Mouse (Mus musculus) kidney, adult 2 months (tissue): ENCODE data around the gene Tut1. TPM values are rescaled to one million over a fixed set of nuclear protein-coding genes. Genes with fewer than 3 reads are reported as not detected.

Source experiments
- DNase-seq: peaks from one replicate; pipeline ENCODE4 v3.0.0; 2021
- H3K27ac ChIP-seq: fragments of 200-500 bp; 2 replicates; pipeline ENCODE4 v1.5.1; 2012; ENCODE audit warnings: low read depth, low read length, control low read depth, inconsistent platforms; ENCODE audit not compliant: insufficient read depth
- H3K27me3 ChIP-seq: fragments of 200-500 bp; replicated peaks from 2 replicates; pipeline ENCODE4 v1.6.1; 2012; ENCODE audit warnings: mild to moderate bottlenecking, moderate library complexity, low read length, inconsistent platforms; ENCODE audit not compliant: control insufficient read depth, insufficient read depth
- H3K36me3 ChIP-seq: fragments of 200-500 bp; 2 replicates; pipeline ENCODE4 v1.6.1; 2012; ENCODE audit warnings: mild to moderate bottlenecking, moderate library complexity, low read length, inconsistent platforms; ENCODE audit not compliant: control insufficient read depth, insufficient read depth
- H3K4me1 ChIP-seq: fragments of 200-500 bp; 2 replicates; pipeline ENCODE4 v1.6.1; 2011; ENCODE audit warnings: low read length; ENCODE audit not compliant: control insufficient read depth, insufficient read depth
- H3K4me3 ChIP-seq: fragments of 200-500 bp; 2 replicates; pipeline ENCODE4 v1.5.1; 2011; ENCODE audit warnings: mild to moderate bottlenecking, low read depth, low read length, control low read depth; ENCODE audit not compliant: insufficient read depth
- CTCF ChIP-seq: fragments of 200-500 bp; conservative IDR thresholded peaks from 2 replicates; pipeline ENCODE4 v1.5.1; 2011; ENCODE audit warnings: low read depth, mild to moderate bottlenecking, control low read depth, low read length, moderate library complexity, mixed read lengths; ENCODE audit not compliant: insufficient read depth, insufficient read length
- POLR2A ChIP-seq: fragments of 200-500 bp; IDR thresholded peaks from one replicate; pipeline ENCODE4 v1.6.1; 2011; ENCODE audit warnings: low read depth, low read length, control low read depth
- WGBS: fragments of 180-500 bp; shearing (Covaris S2); methylation state at CpG from one replicate; pipeline ENCODE4 v1.1.7; 2018; 5-methylcytosine and 5-hydroxymethylcytosine counted together
- polyA plus RNA-seq: library from polyadenylated mRNA; depleted of rRNA; stranded (reverse); fragments of >200 nt; gene quantifications from 2 replicates; pipeline ENCODE4 v1.2.3, GENCODE M21; 2012

Gene Tut1
- polyA plus RNA-seq, 1 experiment: 14.3 TPM

DNA sequence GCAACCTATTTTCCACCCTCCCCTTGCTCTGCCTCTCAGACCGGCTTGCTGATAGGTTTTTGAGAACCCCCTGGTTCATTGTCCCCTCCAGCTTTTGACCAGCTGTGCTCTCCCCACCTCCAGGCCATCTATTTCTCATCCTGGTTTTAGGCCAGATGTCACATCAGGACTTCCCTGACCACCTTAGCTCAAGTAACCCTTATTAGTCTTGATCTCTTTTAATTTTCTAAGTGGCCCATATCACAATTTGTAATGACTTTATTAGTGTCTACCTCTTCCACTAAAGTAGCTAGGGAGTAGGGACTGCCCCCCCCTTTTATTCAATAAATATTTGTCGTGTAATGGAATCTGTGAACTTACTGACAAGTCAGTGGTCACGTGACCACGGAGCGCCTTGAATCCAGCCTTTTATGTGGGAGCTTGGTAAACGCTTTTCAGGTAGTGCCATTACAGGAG is 32.8 kb upstream of the Tut1 start:
- peak; percentile 67 for DNase-seq
- H3K4me1 ChIP-seq: peaks cover 11% of the 10 kb centered on the region
- WGBS: 1% methylated on average over 6 of the region's 6 CpGs
- no peaks in the 10 kb centered on the region for H3K27me3 ChIP-seq
- no peaks in the 10 kb centered on the region for H3K36me3 ChIP-seq
- H3K4me3 ChIP-seq: peak overlapping the region; percentile 78
- TF ChIP-seq CTCF (no peak), POLR2A (no peak)
- H3K27ac ChIP-seq: peak overlapping the region; percentile 62

DNA sequence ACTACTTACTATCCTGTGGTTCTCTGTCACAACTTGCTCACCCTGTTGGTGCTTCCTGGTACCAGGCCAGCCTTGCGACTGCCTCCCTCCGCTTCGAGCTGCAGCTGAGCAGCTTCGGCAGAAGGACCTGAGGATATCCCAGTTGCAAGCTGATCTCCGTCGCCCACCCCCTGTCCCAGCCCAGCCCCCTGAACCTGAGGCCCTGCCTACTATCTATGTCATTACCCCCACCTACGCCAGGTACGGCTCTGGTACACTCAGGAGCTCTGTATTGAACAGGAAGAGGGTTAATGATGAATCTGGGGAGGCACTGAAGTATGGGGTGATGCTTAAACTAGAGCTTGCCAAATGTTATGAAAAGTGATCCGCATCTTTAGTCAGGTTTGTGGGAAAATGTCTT is 31.9 kb upstream of the Tut1 start:
- DNase-seq: no peak
- no peak overlapping the region for H3K4me3 ChIP-seq
- H3K27ac ChIP-seq: no peak overlapping the region

DNA sequence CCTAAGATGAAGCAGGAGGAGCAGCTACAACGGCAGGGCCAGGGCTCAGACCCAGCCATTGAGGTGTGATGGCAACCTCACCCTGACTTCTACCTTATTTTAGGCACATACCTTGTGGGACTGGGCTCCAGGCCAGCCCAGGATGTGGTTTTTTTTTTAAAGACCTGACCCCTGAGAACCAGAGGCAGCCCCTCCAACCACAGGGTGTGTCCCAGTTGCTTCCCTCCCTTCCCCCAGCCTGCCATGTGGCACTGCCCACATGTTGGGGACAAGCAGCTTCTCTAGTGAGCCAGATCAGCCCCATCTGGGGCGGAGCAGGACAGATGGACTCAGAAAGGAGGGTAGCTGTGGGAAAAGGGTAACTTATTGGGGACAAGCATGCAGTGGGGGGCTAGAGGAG is 26.9 kb upstream of the Tut1 start:
- no peaks in the 10 kb centered on the region; the same call in none of the 2 replicates for H3K36me3 ChIP-seq
- H3K4me1 ChIP-seq: peaks cover under 1% of the 10 kb centered on the region; the same call in 1 of the 2 replicates
- no peaks in the 10 kb centered on the region for H3K27me3 ChIP-seq
- no peak for DNase-seq
- H3K27ac ChIP-seq: no peak overlapping the region
- TF ChIP-seq POLR2A (no peak), CTCF (no peak)
- H3K4me3 ChIP-seq: no peak overlapping the region
- WGBS: 79% methylated on average over 2 of the region's 2 CpGs

More for the DNA sequence above, 31.9 kb upstream of the Tut1 start:
- TF ChIP-seq CTCF (no peak), POLR2A (no peak)
- no peaks in the 10 kb centered on the region for H3K27me3 ChIP-seq
- WGBS: 70% methylated on average over 9 of the region's 9 CpGs
- H3K4me1 ChIP-seq: peaks cover 11% of the 10 kb centered on the region
- H3K36me3 ChIP-seq: no peaks in the 10 kb centered on the region; the same call in 1 of the 2 replicates

DNA sequence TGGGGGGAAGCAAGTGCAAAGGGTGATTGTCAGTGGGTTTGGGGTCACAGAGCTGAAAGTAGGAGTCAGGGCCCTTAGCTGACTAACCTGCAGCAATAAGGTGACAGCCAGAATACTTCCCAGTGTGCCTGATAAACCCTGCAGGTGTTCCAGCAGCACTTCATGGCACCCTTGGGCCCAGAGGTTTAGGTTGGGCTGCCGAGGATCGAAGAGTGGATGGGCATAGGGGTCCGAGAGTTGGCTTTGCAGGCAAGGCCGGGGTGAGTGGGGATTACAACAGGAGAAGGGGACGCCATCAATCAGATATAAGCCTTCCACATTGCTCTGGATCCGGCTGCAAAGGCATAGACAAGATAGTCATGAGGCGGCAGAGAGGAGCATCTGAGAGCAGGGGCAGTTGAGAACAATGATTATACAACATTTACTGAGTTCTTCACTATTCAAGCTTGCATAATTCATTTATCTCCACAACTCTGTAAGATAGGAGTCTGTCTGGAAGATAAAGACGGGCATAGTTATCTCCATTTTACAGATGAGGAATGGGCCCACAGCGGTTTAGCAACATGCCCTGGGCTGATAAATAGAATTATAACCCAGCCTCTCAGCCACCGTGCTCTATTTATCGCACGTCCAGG is 25.6 kb upstream of the Tut1 start:
- Histone ChIP-seq H3K4me3 (no peak overlapping the region), H3K27me3 (no peaks in the 10 kb centered on the region), H3K27ac (no peak overlapping the region), H3K4me1 (no peaks in the 10 kb centered on the region), H3K36me3 (no peaks in the 10 kb centered on the region; the same call in none of the 2 replicates)
- 94% methylated on average over 12 of the region's 12 CpGs for WGBS
- DNase-seq: no peak
- no peak for TF ChIP-seq CTCF
- no peak for TF ChIP-seq POLR2A

DNA sequence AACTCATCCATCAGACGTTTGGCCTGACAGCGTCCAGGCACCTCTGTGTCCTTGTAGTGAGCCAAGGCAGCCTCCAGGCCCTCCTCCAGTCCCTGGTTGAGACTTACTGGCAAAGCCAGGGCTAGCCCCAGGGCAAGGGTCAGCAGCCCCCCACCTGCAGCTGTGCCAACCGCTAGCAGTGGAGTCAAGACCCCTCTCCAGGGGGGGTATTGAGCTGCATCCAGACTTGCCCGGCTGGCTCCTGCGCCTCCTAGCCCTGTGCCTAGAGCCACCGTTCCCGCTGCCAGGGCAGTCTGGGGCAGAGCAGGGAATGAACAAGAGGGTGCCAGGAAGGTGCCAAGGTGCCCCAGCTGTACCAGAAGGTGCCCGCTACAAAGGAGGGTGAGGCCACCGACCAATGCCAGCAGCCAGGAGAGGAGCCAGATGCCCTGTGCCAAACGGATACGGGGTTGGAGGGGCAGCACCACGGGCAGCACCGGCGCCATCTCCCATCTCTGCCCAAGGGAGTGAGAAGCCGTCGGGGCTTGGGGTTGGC is 24.9 kb upstream of the Tut1 start:
- DNase-seq: peak; percentile 10
- TF ChIP-seq CTCF (no peak), POLR2A (no peak)

DNA sequence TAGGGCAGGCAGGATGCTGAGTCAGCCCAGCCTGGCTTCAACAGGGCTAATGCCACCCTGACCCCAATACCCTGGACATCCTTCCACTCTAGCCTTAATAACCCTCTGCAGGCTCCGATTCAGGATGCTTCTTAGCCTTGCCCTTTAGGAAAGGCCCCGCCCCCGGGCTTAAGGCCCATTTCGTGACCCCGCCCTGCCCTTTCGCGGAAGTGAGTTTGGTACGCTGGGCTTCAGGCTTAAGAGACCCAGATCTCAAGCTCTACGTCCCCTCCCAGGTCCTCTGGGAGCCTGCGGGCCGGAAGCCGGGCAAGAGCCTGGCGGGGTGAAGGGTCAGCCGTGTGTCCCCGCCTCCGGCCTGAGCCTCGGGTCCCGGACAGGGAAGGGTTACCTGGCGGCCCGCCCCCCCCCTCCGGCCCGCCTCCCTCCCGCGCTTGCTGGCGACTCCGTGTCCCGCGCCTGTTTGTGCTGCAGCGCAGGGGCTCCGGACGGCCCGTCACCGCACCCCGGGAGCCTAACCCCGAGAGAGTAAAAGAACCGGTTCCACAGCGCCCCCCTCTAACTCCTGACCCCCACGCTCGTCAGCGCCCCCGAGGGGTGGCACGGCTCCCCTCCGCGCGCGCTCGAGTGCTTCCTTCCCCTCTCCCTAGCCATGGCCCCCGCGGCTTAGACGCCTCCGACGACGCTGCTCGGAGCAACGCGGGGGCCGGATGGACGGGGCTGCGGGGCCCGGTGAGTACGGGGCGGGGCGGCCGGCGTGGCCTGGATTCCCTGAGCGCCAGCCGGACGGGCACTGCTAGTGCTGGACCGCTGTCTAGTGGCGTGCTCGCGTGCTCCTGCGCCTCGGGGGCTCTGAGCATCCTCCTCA is 24.2 kb upstream of the Tut1 start, which contains the start of the genes Rom1 and Eml3:
Gene Rom1, minus strand, starts transcription at position 133 of the 865 bp plus-strand sequence.
Gene Eml3, plus strand, starts transcription at position 329 of the 865 bp plus-strand sequence.
- no peaks in the 10 kb centered on the region for H3K27me3 ChIP-seq
- TF ChIP-seq CTCF (no peak), POLR2A (no peak)
- H3K4me3 ChIP-seq: peak within 1 kb of the TSS; percentile 64
- H3K27ac ChIP-seq: peak within 1 kb of the TSS; percentile 76
- DNase-seq: peak; percentile 97
- WGBS: under 1% methylated on average over 74 of the region's 74 CpGs
- H3K4me1 ChIP-seq: no peaks in the 10 kb centered on the region
- H3K36me3 ChIP-seq: no peaks in the 10 kb centered on the region; the same call in none of the 2 replicates

More for the DNA sequence above, 24.9 kb upstream of the Tut1 start:
- Histone ChIP-seq H3K36me3 (no peaks in the 10 kb centered on the region; the same call in none of the 2 replicates), H3K4me3 (peak overlapping the region; percentile 64), H3K27me3 (no peaks in the 10 kb centered on the region), H3K27ac (peak overlapping the region; percentile 76), H3K4me1 (no peaks in the 10 kb centered on the region)
- WGBS: 24% methylated on average over 16 of the region's 16 CpGs

DNA sequence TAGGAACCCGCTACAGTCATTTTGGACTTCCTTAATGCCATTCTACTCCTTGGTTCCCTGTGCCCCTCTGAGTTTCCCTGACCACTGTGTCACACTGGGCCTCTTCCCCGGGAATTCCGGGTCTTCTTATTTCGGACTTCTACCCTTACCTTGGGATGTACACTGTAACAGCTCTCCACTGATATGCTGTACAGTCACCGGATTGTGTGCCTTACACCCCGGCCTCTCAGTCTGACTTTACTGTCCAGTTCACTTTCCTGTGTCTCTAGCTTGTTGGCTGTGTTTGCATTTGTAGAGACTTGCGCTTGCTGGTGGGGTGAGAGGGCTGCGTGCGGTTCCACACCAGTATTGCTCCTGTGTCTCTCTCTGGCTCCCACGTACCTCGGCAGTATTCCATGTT is 23.5 kb upstream of the Tut1 start:
- Histone ChIP-seq H3K27me3 (no peaks in the 10 kb centered on the region), H3K4me3 (peak overlapping the region; percentile 64), H3K27ac (no peak overlapping the region), H3K36me3 (no peaks in the 10 kb centered on the region; the same call in none of the 2 replicates), H3K4me1 (no peaks in the 10 kb centered on the region)
- DNase-seq: no peak
- TF ChIP-seq CTCF (no peak), POLR2A (no peak)
- WGBS: 6% methylated on average over 11 of the region's 11 CpGs
